Mouse (Mus musculus) neural tube, embryonic 15.5 days (tissue): ENCODE measurements around the gene Avp. TPM values are rescaled to one million over a fixed set of nuclear protein-coding genes. Genes with fewer than 3 reads are reported as not detected.

Source experiments
- ATAC-seq: fragments of 200-750 bp; cut with Nextera tagmentation; 2 replicates; pipeline ENCODE4 v1.8.0; 2017; ENCODE audit warnings: mild to moderate bottlenecking, moderate TSS enrichment, moderate library complexity; ENCODE audit not compliant: low FRiP score
- H3K27ac ChIP-seq: fragments of 300-500 bp; sonication (generic); replicated peaks from 2 replicates; pipeline ENCODE4 v1.5.1; 2015; ENCODE audit warnings: mild to moderate bottlenecking, inconsistent platforms
- H3K27me3 ChIP-seq: fragments of 300-500 bp; sonication (generic); replicated peaks from 2 replicates; pipeline ENCODE4 v1.6.1; 2015; ENCODE audit warnings: inconsistent platforms
- H3K36me3 ChIP-seq: fragments of 300-500 bp; sonication (generic); 2 replicates; pipeline ENCODE4 v1.6.1; 2015; ENCODE audit warnings: inconsistent platforms
- H3K4me1 ChIP-seq: fragments of 300-500 bp; sonication (generic); 2 replicates; pipeline ENCODE4 v1.6.1; 2015; ENCODE audit warnings: inconsistent platforms
- H3K4me2 ChIP-seq: fragments of 300-500 bp; sonication (generic); 2 replicates; pipeline ENCODE4 v1.6.1; 2015; ENCODE audit warnings: inconsistent platforms, mild to moderate bottlenecking, moderate library complexity
- H3K4me3 ChIP-seq: fragments of 300-500 bp; sonication (generic); replicated peaks from 2 replicates; pipeline ENCODE4 v1.5.1; 2015; ENCODE audit warnings: mild to moderate bottlenecking, inconsistent platforms
- H3K9ac ChIP-seq: fragments of 300-500 bp; sonication (generic); replicated peaks from 2 replicates; pipeline ENCODE4 v1.6.1; 2015; ENCODE audit warnings: mild to moderate bottlenecking, inconsistent platforms
- H3K9me3 ChIP-seq: fragments of 300-500 bp; sonication (generic); replicated peaks from 2 replicates; pipeline ENCODE4 v1.6.1; 2016; ENCODE audit warnings: inconsistent platforms
- WGBS: fragments of 180-500 bp; shearing (Covaris S2); methylation state at CpG from one replicate; pipeline ENCODE4 v1.1.7; 2015; ENCODE audit warnings: mixed read lengths; 5-methylcytosine and 5-hydroxymethylcytosine counted together
- polyA plus RNA-seq: library from polyadenylated mRNA; unstranded; fragments of >200 nt; fragmentation: Nextera tagmentation; extraction: Ambion mirVana; gene quantifications from 2 replicates; pipeline ENCODE4 v1.2.1, GENCODE M21; 2015

Avp gene
- not detected in 2 replicates for polyA plus RNA-seq

- Histone ChIP-seq H3K27me3 (peaks cover 64% of the 10 kb centered on the region), H3K9me3 (no peaks in the 10 kb centered on the region), H3K27ac (no peak within 1 kb of the TSS), H3K4me2 (peak within 1 kb of the TSS; percentile 54; the same call in 1 of the 2 replicates), H3K4me3 (no peak within 1 kb of the TSS), H3K9ac (no peak within 1 kb of the TSS), H3K4me1 (peaks cover 18% of the 10 kb centered on the region), H3K36me3 (no peaks in the 10 kb centered on the region)
- 37% methylated on average over 10 of the region's 10 CpGs for WGBS
- no peak for ATAC-seq
Observed at GRCm38 (mm10) chr2:130582552-130582951, at the start of gene Avp. TSS of gene Avp (minus strand) at chr2:130582554.

- ATAC-seq: peak; percentile 83
- H3K9ac ChIP-seq: peak within 1 kb of the TSS; percentile 81
- peak within 1 kb of the TSS; percentile 80 for H3K4me3 ChIP-seq
- peaks cover 26% of the 10 kb centered on the region for H3K36me3 ChIP-seq
- peaks cover 14% of the 10 kb centered on the region for H3K27me3 ChIP-seq
- no peaks in the 10 kb centered on the region for H3K9me3 ChIP-seq
- H3K27ac ChIP-seq: peak within 1 kb of the TSS; percentile 80
- H3K4me2 ChIP-seq: peak within 1 kb of the TSS; percentile 91
- H3K4me1 ChIP-seq: peaks cover 22% of the 10 kb centered on the region
- under 1% methylated on average over 25 of the region's 25 CpGs for WGBS
Observed at GRCm38 (mm10) chr2:130629839-130630203, 47.5 kb upstream of the Avp start, which contains the start of the genes Fastkd5 and Ubox5. TSS of gene Fastkd5 (minus strand) at chr2:130630027. TSS of gene Ubox5 (minus strand) at chr2:130630038.

- Histone ChIP-seq H3K36me3 (peaks cover 22% of the 10 kb centered on the region), H3K4me3 (peak overlapping the region; percentile 80), H3K27me3 (peaks cover 8% of the 10 kb centered on the region), H3K9me3 (no peaks in the 10 kb centered on the region), H3K4me1 (peaks cover 16% of the 10 kb centered on the region), H3K4me2 (peak overlapping the region; percentile 91), H3K9ac (peak overlapping the region; percentile 81), H3K27ac (peak overlapping the region; percentile 80)
- ATAC-seq: peak; percentile 60
- WGBS: 3% methylated on average over 37 of the region's 37 CpGs
Observed at GRCm38 (mm10) chr2:130629080-130629838, 46.9 kb upstream of the Avp start.

GRCm38 (mm10) chr2:130628424-130628823 lies 46.1 kb upstream of the Avp start:
- no peaks in the 10 kb centered on the region for H3K9me3 ChIP-seq
- ATAC-seq: no peak
- peak overlapping the region; percentile 80 for H3K4me3 ChIP-seq
- no peak overlapping the region for H3K27ac ChIP-seq
- no peak overlapping the region for H3K9ac ChIP-seq
- H3K4me1 ChIP-seq: peaks cover 14% of the 10 kb centered on the region
- H3K4me2 ChIP-seq: peak overlapping the region; percentile 91
- 61% methylated on average over 3 of the region's 3 CpGs for WGBS
- H3K36me3 ChIP-seq: peaks cover 24% of the 10 kb centered on the region
- H3K27me3 ChIP-seq: no peaks in the 10 kb centered on the region

- Histone ChIP-seq H3K9ac (no peak overlapping the region), H3K9me3 (no peaks in the 10 kb centered on the region), H3K4me1 (no peaks in the 10 kb centered on the region), H3K36me3 (peaks cover 46% of the 10 kb centered on the region), H3K4me3 (no peak overlapping the region), H3K4me2 (no peak overlapping the region), H3K27ac (no peak overlapping the region), H3K27me3 (no peaks in the 10 kb centered on the region)
- no peak for ATAC-seq
- WGBS: 95% methylated on average over 7 of the region's 7 CpGs
Observed at GRCm38 (mm10) chr2:130618972-130619371, 36.6 kb upstream of the Avp start.

- Histone ChIP-seq H3K9ac (no peak overlapping the region), H3K4me2 (no peak overlapping the region), H3K36me3 (peaks cover 29% of the 10 kb centered on the region), H3K27me3 (no peaks in the 10 kb centered on the region), H3K27ac (no peak overlapping the region), H3K9me3 (no peaks in the 10 kb centered on the region), H3K4me1 (no peaks in the 10 kb centered on the region), H3K4me3 (no peak overlapping the region)
- ATAC-seq: no peak
- WGBS: 67% methylated on average over 3 of the region's 3 CpGs
Observed at GRCm38 (mm10) chr2:130613091-130613490, 30.7 kb upstream of the Avp start.

- no peak for ATAC-seq
- Histone ChIP-seq H3K27ac (no peak overlapping the region), H3K36me3 (peaks cover 53% of the 10 kb centered on the region), H3K4me3 (no peak overlapping the region), H3K4me2 (no peak overlapping the region), H3K27me3 (no peaks in the 10 kb centered on the region), H3K9me3 (no peaks in the 10 kb centered on the region), H3K9ac (no peak overlapping the region), H3K4me1 (no peaks in the 10 kb centered on the region)
- 83% methylated on average over 4 of the region's 4 CpGs for WGBS
Observed at GRCm38 (mm10) chr2:130602195-130602594, 19.8 kb upstream of the Avp start.

GRCm38 (mm10) chr2:130598399-130598798 lies 16.0 kb upstream of the Avp start:
- H3K4me1 ChIP-seq: no peaks in the 10 kb centered on the region
- no peak for ATAC-seq
- no peak overlapping the region for H3K4me3 ChIP-seq
- H3K9me3 ChIP-seq: no peaks in the 10 kb centered on the region
- no peak overlapping the region for H3K9ac ChIP-seq
- no peak overlapping the region for H3K27ac ChIP-seq
- H3K36me3 ChIP-seq: peaks cover 64% of the 10 kb centered on the region
- 69% methylated on average over 3 of the region's 3 CpGs for WGBS
- no peaks in the 10 kb centered on the region for H3K27me3 ChIP-seq
- H3K4me2 ChIP-seq: no peak overlapping the region

- Histone ChIP-seq H3K27ac (no peak overlapping the region), H3K4me2 (no peak overlapping the region), H3K36me3 (peaks cover 56% of the 10 kb centered on the region), H3K9me3 (no peaks in the 10 kb centered on the region), H3K9ac (no peak overlapping the region), H3K4me1 (no peaks in the 10 kb centered on the region), H3K27me3 (no peaks in the 10 kb centered on the region), H3K4me3 (no peak overlapping the region)
- WGBS: 9% methylated on average over 1 of the region's 1 CpGs
- peak; percentile 63; the same call in 1 of the 2 replicates for ATAC-seq
Observed at GRCm38 (mm10) chr2:130597601-130598010, 15.3 kb upstream of the Avp start.

- no peaks in the 10 kb centered on the region for H3K9me3 ChIP-seq
- no peak overlapping the region for H3K27ac ChIP-seq
- 92% methylated on average over 1 of the region's 1 CpGs for WGBS
- H3K4me3 ChIP-seq: no peak overlapping the region
- H3K9ac ChIP-seq: no peak overlapping the region
- H3K4me1 ChIP-seq: no peaks in the 10 kb centered on the region
- H3K4me2 ChIP-seq: no peak overlapping the region
- no peak for ATAC-seq
- H3K27me3 ChIP-seq: no peaks in the 10 kb centered on the region
- H3K36me3 ChIP-seq: peaks cover 55% of the 10 kb centered on the region
Observed at GRCm38 (mm10) chr2:130595596-130595995, 13.2 kb upstream of the Avp start.

- H3K36me3 ChIP-seq: peaks cover 29% of the 10 kb centered on the region
- H3K27me3 ChIP-seq: no peaks in the 10 kb centered on the region
- 97% methylated on average over 2 of the region's 2 CpGs for WGBS
- H3K9me3 ChIP-seq: no peaks in the 10 kb centered on the region
- no peak overlapping the region for H3K4me3 ChIP-seq
- H3K9ac ChIP-seq: no peak overlapping the region
- no peak overlapping the region for H3K4me2 ChIP-seq
- no peak overlapping the region for H3K27ac ChIP-seq
- no peaks in the 10 kb centered on the region for H3K4me1 ChIP-seq
- no peak for ATAC-seq
Observed at GRCm38 (mm10) chr2:130591016-130591415, 8.7 kb upstream of the Avp start.

- WGBS: 94% methylated on average over 2 of the region's 2 CpGs
- no peak for ATAC-seq
- Histone ChIP-seq H3K4me2 (no peak overlapping the region), H3K9me3 (no peaks in the 10 kb centered on the region), H3K4me1 (no peaks in the 10 kb centered on the region), H3K4me3 (no peak overlapping the region), H3K36me3 (peaks cover 20% of the 10 kb centered on the region), H3K27me3 (no peaks in the 10 kb centered on the region), H3K9ac (no peak overlapping the region), H3K27ac (no peak overlapping the region)
Observed at GRCm38 (mm10) chr2:130589761-130590160, 7.4 kb upstream of the Avp start.
